Mouse (Mus musculus): ENCODE results near the gene Skp1a.

GRCm38 (mm10) chr11:52264871-52265270 is 33.1 kb downstream of the Skp1a start:
- TF ChIP-seq CTCF (IDR thresholded peaks at IDR 0.05; ENCODE audit: extremely low read depth, insufficient read length, insufficient replicate concordance, low read depth, low read length) (no peak), POLR2A (IDR thresholded peaks at IDR 0.05; ENCODE audit: low read depth, low read length) (no peak)

Data from small intestine, adult 2 months (tissue).